Mouse (Mus musculus) C2C12 (cell line): ENCODE data around the gene Dcaf8.

Experiments used
- CTCF ChIP-seq: IDR thresholded peaks from one replicate; pipeline ENCODE4 v1.5.1; 2011; ENCODE audit not compliant: control insufficient read depth, insufficient read depth, insufficient read length
- MYOD1 ChIP-seq: IDR thresholded peaks from one replicate; pipeline ENCODE4 v1.6.1; 2011; ENCODE audit warnings: low read depth; ENCODE audit not compliant: control insufficient read depth, insufficient read length
- MYOG ChIP-seq: IDR thresholded peaks from one replicate; pipeline ENCODE4 v1.6.1; 2011; ENCODE audit not compliant: control insufficient read depth, insufficient read length; ENCODE audit errors: extremely low read depth
- USF1 ChIP-seq: IDR thresholded peaks from one replicate; pipeline ENCODE4 v1.6.1; 2011; ENCODE audit warnings: low read depth, mild to moderate bottlenecking, control low read depth, moderate library complexity

DNA sequence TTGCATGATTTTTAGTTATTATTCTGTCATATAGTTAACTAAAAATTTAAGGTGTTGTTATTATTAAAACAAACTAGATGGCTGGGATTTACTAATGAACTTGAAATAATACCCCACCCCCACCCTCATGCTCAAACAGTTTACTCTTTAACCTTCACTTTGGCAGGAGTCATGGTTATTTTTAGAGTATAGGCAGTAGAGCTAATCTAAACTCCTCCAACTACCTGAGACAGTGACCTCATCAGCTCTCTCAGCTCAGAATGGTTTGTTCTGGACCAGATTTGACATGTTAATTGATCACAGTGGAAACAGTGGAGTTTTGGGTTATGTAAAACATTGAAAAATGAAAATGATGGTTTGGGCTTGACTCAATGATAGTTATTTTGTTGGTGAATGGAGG, 12.6 kb downstream of the Dcaf8 start:
- TF ChIP-seq CTCF (no peak), MYOG (no peak), USF1 (no peak), MYOD1 (no peak)
